Mouse (Mus musculus): ENCODE data around the gene Fgf2.

Fgf2 gene

DNA sequence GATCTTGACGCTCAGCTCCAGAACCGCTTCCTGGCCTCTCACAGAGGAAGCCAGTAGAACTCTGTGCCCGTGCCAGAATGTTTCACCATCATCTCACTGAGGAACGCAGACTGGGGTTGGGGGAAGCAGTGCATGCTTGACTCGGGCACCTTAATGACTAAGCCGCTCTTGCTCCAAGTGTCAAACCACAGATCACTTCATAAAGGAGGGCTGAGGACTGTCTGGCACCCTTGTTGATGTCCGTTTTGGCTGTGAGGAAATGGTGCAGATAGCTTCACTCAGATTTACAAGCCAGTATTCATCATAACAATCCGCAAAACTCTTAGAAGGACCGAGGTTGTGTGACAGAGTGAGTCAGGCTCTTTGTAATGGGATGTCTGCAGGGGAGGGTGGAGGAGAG lies 12.6 kb downstream of the Fgf2 start:
- no peak for DNase-seq (ENCODE audit: low spot score)

- DNase-seq (ENCODE audit: low spot score), result no peak
These were observed 17.0 kb downstream of the Fgf2 start for GRCm38 (mm10) chr3:37365144-37365543.

DNA sequence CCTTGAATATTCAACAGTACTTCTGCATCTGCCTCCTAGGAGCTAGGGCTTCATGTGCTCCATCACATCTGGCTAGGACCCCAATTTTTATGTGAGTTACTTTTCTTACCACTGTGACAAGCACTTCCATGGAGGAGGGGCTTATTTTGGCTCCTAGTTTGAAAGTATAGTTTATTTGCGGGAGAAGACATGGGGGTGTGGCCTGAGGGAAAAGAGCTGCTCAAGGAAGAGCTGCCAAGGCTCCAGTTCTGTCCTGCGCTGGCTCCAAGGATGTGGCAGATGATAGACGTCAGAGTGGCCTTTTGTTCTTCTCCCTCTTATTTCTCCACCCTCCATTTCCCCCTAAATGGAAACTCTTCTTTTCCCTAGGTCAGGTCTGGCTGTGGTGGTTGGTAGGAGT lies 17.8 kb downstream of the Fgf2 start:
- DNase-seq (ENCODE audit: low spot score), result no peak

- DNase-seq (ENCODE audit: low spot score), result no peak
These were observed 18.4 kb downstream of the Fgf2 start for GRCm38 (mm10) chr3:37366381-37367053.

GRCm38 (mm10) chr3:37370407-37370806 lies 22.3 kb downstream of the Fgf2 start:
- no peak for DNase-seq (ENCODE audit: low spot score)

GRCm38 (mm10) chr3:37373712-37374111 lies 25.6 kb downstream of the Fgf2 start:
- DNase-seq (ENCODE audit: low spot score), result no peak

GRCm38 (mm10) chr3:37377926-37378325 lies 29.8 kb downstream of the Fgf2 start:
- DNase-seq (ENCODE audit: low spot score), result no peak

- peak; percentile 57 for DNase-seq (ENCODE audit: low spot score)
These were observed 30.3 kb downstream of the Fgf2 start for GRCm38 (mm10) chr3:37378412-37378811.

DNA sequence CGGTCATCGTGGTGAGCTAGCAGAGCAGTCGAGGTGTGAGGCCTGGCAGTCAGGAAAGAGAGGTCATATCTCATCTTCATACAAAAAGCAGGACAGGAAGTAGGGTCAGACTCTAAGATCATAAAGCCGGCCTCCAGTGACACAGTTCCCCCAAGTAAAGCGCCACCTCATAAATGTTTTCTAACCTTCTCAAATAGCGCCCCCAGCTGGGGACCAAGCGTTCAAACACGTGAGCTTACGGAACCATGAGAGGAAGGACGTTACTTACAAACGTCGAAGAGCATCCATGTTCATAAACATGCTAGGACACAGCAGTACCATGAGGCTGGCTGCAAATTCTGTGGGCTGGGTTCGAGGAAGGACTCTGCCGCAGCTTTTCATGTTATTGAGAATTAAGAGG lies 31.1 kb downstream of the Fgf2 start:
- peak; percentile 63 for DNase-seq (ENCODE audit: low spot score)

- DNase-seq (ENCODE audit: low spot score), result no peak
These were observed 32.1 kb downstream of the Fgf2 start for GRCm38 (mm10) chr3:37379930-37380881.

DNA sequence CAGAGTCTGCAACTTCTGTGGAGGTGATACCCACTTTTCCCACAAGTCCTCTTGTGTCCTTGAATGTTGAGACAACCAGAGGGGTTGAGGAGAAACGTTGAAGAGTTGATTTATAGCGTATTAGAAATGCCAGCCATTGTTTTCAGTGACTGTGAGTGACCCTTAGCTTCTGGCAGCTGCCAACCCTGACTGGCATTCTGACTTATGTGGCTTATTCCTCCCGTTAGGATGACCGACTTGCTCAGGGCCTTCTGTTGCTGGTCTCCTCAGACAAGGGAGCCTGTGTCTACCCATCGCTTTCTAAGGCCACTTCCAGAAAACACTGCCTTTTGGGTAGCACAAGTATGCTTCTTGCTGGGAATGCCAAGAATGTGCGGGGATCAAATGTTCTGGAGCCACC lies 33.3 kb downstream of the Fgf2 start:
- DNase-seq (ENCODE audit: low spot score), result no peak

GRCm38 (mm10) chr3:37383096-37383765 lies 35.1 kb downstream of the Fgf2 start:
- no peak for DNase-seq (ENCODE audit: low spot score)

- DNase-seq (ENCODE audit: low spot score), result no peak
These were observed 39.2 kb downstream of the Fgf2 start for GRCm38 (mm10) chr3:37387310-37387709.

DNA sequence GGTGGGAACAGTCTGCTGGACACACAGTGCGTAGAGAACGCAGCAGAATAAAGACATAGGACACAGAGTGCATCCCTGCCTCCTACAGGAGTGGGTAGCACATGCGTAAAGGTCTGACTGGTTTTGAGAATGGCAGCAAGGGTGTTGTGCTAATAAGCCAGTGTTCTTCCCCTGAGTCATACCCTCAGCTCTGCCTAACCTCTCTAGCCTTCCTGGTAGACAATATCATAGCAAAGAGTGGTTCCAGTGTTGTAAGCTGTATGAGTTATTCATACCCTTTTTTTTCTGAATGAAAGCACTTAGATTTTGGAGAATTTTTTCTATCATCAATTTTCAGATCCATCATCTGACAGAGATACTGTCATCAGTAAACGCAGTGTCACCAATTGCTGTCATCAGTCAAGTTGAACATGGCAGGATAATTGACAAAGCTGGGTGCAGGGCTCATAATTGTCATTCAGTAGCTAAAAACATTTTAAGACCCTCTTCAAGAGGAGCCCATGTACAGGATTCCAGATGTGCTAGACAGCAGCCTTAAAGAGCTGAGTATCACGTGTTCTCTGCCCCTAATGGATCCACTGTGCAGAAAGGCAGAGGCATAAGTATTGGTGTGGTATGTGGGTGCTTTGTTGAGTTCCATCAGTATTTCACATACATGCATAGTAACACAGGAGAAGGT lies 48.9 kb downstream of the Fgf2 start:
- DNase-seq (ENCODE audit: low spot score), result no peak

DNA sequence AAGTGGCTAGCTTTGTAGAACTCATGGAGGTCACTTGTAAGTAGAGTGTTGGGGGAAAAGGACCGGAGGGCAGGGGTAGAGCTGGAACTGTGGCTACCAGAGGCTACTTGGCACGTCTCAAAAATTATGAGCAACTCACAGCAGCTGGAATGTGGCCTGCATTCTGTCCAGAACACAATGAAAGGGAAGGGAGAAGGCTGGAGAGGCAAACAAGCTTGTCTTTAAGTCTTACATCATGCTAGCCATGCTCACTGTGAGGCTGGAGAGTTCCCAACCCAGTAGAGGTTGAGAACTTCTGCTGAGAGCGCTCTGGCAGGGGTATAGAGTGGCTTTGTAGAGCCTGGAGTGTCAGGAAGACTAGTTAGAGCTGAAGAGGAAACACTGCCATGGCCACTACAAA lies 49.5 kb downstream of the Fgf2 start:
- no peak for DNase-seq (ENCODE audit: low spot score)

- peak; percentile 66 for DNase-seq (ENCODE audit: low spot score)
These were observed 50.7 kb downstream of the Fgf2 start for GRCm38 (mm10) chr3:37398661-37399395.

DNA sequence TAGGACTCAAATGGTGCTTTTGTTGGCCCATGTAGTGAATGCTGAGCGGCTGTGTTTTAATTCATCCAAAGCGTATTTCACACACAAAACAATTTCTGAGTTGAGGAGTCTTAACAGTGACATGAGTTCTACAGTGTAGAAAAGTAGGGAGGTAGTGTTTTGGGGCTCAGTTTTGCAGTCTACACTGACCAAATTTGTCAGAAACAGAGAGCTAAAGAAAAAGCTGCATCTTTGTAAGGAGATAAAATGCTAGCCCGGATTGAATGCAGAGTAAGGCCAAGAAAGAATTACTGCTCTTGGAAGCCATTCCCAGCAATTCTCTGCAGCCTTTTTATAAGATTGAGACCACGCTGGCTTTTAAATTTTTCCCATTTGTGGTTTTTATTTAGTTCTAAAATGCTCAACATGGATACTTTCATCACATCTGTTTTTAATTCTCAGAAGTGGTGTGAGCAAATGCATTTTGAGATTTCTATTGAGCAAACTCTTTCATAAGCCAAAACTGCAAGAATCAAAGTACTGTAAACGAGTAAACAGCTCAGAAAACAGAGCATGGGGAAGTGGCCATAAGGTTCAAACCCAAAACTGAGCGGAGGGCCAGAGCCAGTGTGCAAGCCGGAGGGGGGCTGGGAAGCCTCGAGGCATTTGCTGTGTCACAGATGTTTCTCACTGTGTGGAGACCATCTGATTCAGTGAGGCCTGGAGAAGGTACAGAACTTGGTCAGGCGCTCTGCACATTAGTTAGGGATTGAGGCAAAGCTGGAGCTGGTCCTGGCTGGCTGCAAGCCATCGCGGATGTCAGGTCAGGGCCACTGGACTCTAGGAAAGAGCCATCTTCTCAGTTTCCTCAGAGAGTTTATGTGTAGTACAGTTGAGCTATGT lies 53.8 kb downstream of the Fgf2 start:
- DNase-seq (ENCODE audit: low spot score), result peak; percentile 71

- no peak for DNase-seq (ENCODE audit: low spot score)
These were observed 59.5 kb downstream of the Fgf2 start for GRCm38 (mm10) chr3:37407598-37407997.

DNA sequence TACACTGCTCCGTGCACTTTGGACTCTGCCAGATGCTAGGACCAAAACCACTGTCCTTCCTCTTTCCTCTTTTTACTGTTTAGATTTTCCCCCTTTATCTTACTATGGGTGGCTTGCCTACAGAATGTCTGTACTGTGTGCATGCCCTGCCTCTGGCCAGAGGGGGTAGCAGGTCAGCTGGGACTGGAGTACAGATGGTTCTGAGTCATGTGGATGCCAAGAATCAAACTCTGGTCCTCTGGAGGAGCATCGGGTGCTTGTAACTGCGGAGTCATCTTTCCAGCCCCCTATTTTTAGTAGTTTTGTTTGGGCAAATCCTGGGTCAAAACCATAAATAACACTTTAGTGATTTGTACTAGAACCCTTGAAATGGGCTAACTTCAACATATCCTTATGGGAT lies 65.3 kb downstream of the Fgf2 start:
- DNase-seq (ENCODE audit: low spot score), result no peak

DNA sequence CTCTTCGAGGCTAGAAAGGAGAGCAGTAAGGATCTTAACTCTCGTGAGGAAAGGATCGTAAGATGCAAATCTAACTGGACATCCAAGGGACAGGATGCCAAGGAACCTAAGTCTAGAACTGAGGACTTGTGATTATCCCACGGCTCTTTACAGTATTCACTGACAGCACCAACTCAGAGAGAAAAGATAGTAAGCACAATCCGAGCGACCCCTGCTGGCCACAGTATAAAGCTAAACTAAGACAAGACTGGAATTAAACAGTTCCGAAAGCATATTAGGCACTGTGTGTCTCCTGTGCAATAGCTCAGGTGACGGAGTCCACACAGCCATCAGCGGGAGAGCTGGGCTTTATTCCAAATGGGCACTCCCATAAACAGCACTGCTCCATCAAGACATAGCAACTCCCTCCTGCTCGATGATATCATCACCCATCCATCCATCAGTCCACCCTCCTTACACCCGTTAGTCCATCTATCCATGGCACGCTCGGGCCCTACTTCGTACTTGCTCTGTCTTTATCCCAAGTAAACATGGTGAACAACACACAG lies 66.3 kb downstream of the Fgf2 start:
- peak; percentile 90 for DNase-seq (ENCODE audit: low spot score)

Data from testis, postnatal 10 days (tissue).